Mouse (Mus musculus) hindbrain, embryonic 13.5 days (tissue): ENCODE measurements around the gene Thsd4. TPM values are rescaled to one million over a fixed set of nuclear protein-coding genes. Genes with fewer than 3 reads are reported as not detected.
"Not testable (repeated sequence)": the region's sequence is repeated elsewhere in the genome, so short reads cannot be mapped to it uniquely, and the experiment has no call there.

Experiments used
- ATAC-seq: fragments of 200-750 bp; cut with Nextera tagmentation; 2 replicates; pipeline ENCODE4 v1.8.0; 2017; ENCODE audit warnings: moderate TSS enrichment; ENCODE audit not compliant: low FRiP score
- H3K27ac ChIP-seq: fragments of 300-500 bp; sonication (generic); 2 replicates; pipeline ENCODE4 v1.5.1; 2015; ENCODE audit warnings: inconsistent platforms, mild to moderate bottlenecking, moderate library complexity
- H3K27me3 ChIP-seq: fragments of 300-500 bp; sonication (generic); 2 replicates; pipeline ENCODE4 v1.6.1; 2015; ENCODE audit warnings: mild to moderate bottlenecking, inconsistent platforms
- H3K36me3 ChIP-seq: fragments of 300-500 bp; sonication (generic); 2 replicates; pipeline ENCODE4 v1.6.1; 2015; ENCODE audit warnings: mild to moderate bottlenecking, inconsistent platforms
- H3K4me1 ChIP-seq: fragments of 300-500 bp; sonication (generic); replicated peaks from 2 replicates; pipeline ENCODE4 v1.6.1; 2015; ENCODE audit warnings: inconsistent platforms
- H3K4me2 ChIP-seq: fragments of 300-500 bp; sonication (generic); 2 replicates; pipeline ENCODE4 v1.6.1; 2015; ENCODE audit warnings: inconsistent platforms, mild to moderate bottlenecking, moderate library complexity
- H3K4me3 ChIP-seq: fragments of 300-500 bp; sonication (generic); 2 replicates; pipeline ENCODE4 v1.5.1; 2015; ENCODE audit warnings: mild to moderate bottlenecking, inconsistent platforms
- H3K9ac ChIP-seq: fragments of 300-500 bp; sonication (generic); 2 replicates; pipeline ENCODE4 v1.6.1; 2015; ENCODE audit warnings: mild to moderate bottlenecking, inconsistent platforms
- H3K9me3 ChIP-seq: fragments of 300-500 bp; sonication (generic); 2 replicates; pipeline ENCODE4 v1.6.1; 2016; ENCODE audit warnings: inconsistent platforms
- WGBS: fragments of 180-500 bp; shearing (Covaris S2); methylation state at CpG from one replicate; pipeline ENCODE4 v1.1.7; 2015; 5-methylcytosine and 5-hydroxymethylcytosine counted together
- polyA plus RNA-seq: library from polyadenylated mRNA; unstranded; fragments of >200 nt; fragmentation: Nextera tagmentation; extraction: Ambion mirVana; gene quantifications from 2 replicates; pipeline ENCODE4 v1.2.1, GENCODE M21; 2015

Thsd4 gene
- polyA plus RNA-seq, 1 experiment from 2014 or later: 6.2 TPM

- no peak overlapping the region for H3K27ac ChIP-seq
- H3K4me3 ChIP-seq: no peak overlapping the region
- no peak for ATAC-seq
- no peaks in the 10 kb centered on the region for H3K9me3 ChIP-seq
- 57% methylated on average over 5 of the region's 5 CpGs for WGBS
- H3K4me2 ChIP-seq: no peak overlapping the region
- no peaks in the 10 kb centered on the region for H3K27me3 ChIP-seq
- no peaks in the 10 kb centered on the region for H3K36me3 ChIP-seq
- H3K4me1 ChIP-seq: 0 out of 2 replicates have a peak, but pooled peaks cover 3% of the 10 kb centered on the region
- H3K9ac ChIP-seq: no peak overlapping the region
These were observed 579.3 kb downstream of the Thsd4 start for GRCm38 (mm10) chr9:59942501-59943085.

- WGBS: 78% methylated on average over 9 of the region's 9 CpGs
- H3K36me3 ChIP-seq: no peaks in the 10 kb centered on the region
- H3K4me1 ChIP-seq: 0 out of 2 replicates have a peak, but pooled peaks cover 3% of the 10 kb centered on the region
- H3K9ac ChIP-seq: no peak overlapping the region
- H3K4me3 ChIP-seq: no peak overlapping the region
- no peaks in the 10 kb centered on the region for H3K9me3 ChIP-seq
- no peak overlapping the region for H3K4me2 ChIP-seq
- H3K27me3 ChIP-seq: no peaks in the 10 kb centered on the region
- H3K27ac ChIP-seq: no peak overlapping the region
- no peak for ATAC-seq
These were observed 579.9 kb downstream of the Thsd4 start for GRCm38 (mm10) chr9:59941885-59942350.

GRCm38 (mm10) chr9:59940913-59941884 is 580.6 kb downstream of the Thsd4 start:
- H3K4me1 ChIP-seq: 0 out of 2 replicates have a peak, but pooled peaks cover 3% of the 10 kb centered on the region
- no peak for ATAC-seq
- H3K36me3 ChIP-seq: no peaks in the 10 kb centered on the region
- no peak overlapping the region for H3K9ac ChIP-seq
- no peak overlapping the region for H3K27ac ChIP-seq
- 86% methylated on average over 10 of the region's 12 CpGs for WGBS
- no peak overlapping the region for H3K4me3 ChIP-seq
- no peaks in the 10 kb centered on the region for H3K27me3 ChIP-seq
- no peak overlapping the region for H3K4me2 ChIP-seq
- no peaks in the 10 kb centered on the region for H3K9me3 ChIP-seq

- H3K27me3 ChIP-seq: no peaks in the 10 kb centered on the region
- H3K4me2 ChIP-seq: no peak overlapping the region
- no peak overlapping the region for H3K27ac ChIP-seq
- 81% methylated on average over 2 of the region's 2 CpGs for WGBS
- H3K4me1 ChIP-seq: 0 out of 2 replicates have a peak, but pooled peaks cover 3% of the 10 kb centered on the region
- H3K36me3 ChIP-seq: no peaks in the 10 kb centered on the region
- H3K4me3 ChIP-seq: no peak overlapping the region
- H3K9ac ChIP-seq: no peak overlapping the region
- no peaks in the 10 kb centered on the region for H3K9me3 ChIP-seq
- ATAC-seq: no peak
These were observed 582.2 kb downstream of the Thsd4 start for GRCm38 (mm10) chr9:59939691-59940090.

- no peaks in the 10 kb centered on the region for H3K27me3 ChIP-seq
- WGBS: 88% methylated on average over 8 of the region's 8 CpGs
- no peak overlapping the region for H3K4me3 ChIP-seq
- no peak overlapping the region for H3K9ac ChIP-seq
- 0 out of 2 replicates have a peak, but pooled peaks cover 3% of the 10 kb centered on the region for H3K4me1 ChIP-seq
- ATAC-seq: no peak
- no peaks in the 10 kb centered on the region for H3K36me3 ChIP-seq
- no peak overlapping the region for H3K27ac ChIP-seq
- H3K4me2 ChIP-seq: no peak overlapping the region
- H3K9me3 ChIP-seq: no peaks in the 10 kb centered on the region
These were observed 583.3 kb downstream of the Thsd4 start for GRCm38 (mm10) chr9:59938529-59938928.

- WGBS: 88% methylated on average over 8 of the region's 8 CpGs
- H3K4me1 ChIP-seq, H3K4me2 ChIP-seq, H3K27me3 ChIP-seq, H3K9ac ChIP-seq, ATAC-seq, H3K36me3 ChIP-seq, H3K4me3 ChIP-seq, H3K9me3 ChIP-seq, H3K27ac ChIP-seq: not testable (repeated sequence)
These were observed 586.0 kb downstream of the Thsd4 start for GRCm38 (mm10) chr9:59935866-59936265.

GRCm38 (mm10) chr9:59930248-59930647 is 591.6 kb downstream of the Thsd4 start:
- no peaks in the 10 kb centered on the region for H3K4me1 ChIP-seq
- H3K4me2 ChIP-seq: no peak overlapping the region
- 79% methylated on average over 3 of the region's 3 CpGs for WGBS
- H3K4me3 ChIP-seq: no peak overlapping the region
- no peak overlapping the region for H3K27ac ChIP-seq
- H3K9me3 ChIP-seq: no peaks in the 10 kb centered on the region
- no peak for ATAC-seq
- no peaks in the 10 kb centered on the region for H3K27me3 ChIP-seq
- H3K9ac ChIP-seq: no peak overlapping the region
- peaks cover 8% of the 10 kb centered on the region for H3K36me3 ChIP-seq

Other genes with a start within 250 kb of the Thsd4 start
- gene Lrrc49, start 166.1 kb upstream of the Thsd4 start, polyA plus RNA-seq: 67.9 and 70.0 TPM in 2 replicates
- 10.3 and 11.2 TPM in 2 replicates for gene Larp6, start 190.9 kb upstream of the Thsd4 start, polyA plus RNA-seq